ENCODE assay signal across 31 mouse cellular contexts in genomic region chr4:118861791-118862190, GRCm38 (mm10). TPM values are rescaled to one million over a fixed set of nuclear protein-coding genes. Genes with fewer than 3 reads are reported as not detected.
A peak's percentile ranks its signal among the peaks of the same experiment; 100 is the strongest.
DNase-seq lines count a peak whose midpoint lies in the region; ATAC-seq and TF ChIP-seq lines count a peak whose summit lies in the region.
"Had no signal": no experiment of that assay in that cellular context is flagged by ENCODE, and none has a peak within 500 bp of the region (broad histone marks: within the 10 kb centered on the region; RNA-seq: fewer than 3 reads in every experiment).

No protein-coding gene starts in this region.

- TF ChIP-seq EP300 in heart, postnatal 0 days (IDR thresholded peaks at IDR 0.05; ENCODE audit: low read depth) = no peak
- TF ChIP-seq EP300 in stomach, postnatal 0 days (optimal IDR thresholded peaks at IDR 0.05) = no peak

- no peak; the same call in 1 of the 2 replicates for ATAC-seq in heart, postnatal 0 days (ENCODE audit: insufficient read depth, low read depth)
- no peak for ATAC-seq in stomach, postnatal 0 days (ENCODE audit: low FRiP score, low TSS enrichment)
- ATAC-seq: forebrain, embryonic 13.5 days; forebrain, embryonic 16.5 days; hindbrain, postnatal 0 days; inflammation-experienced regulatory T-cells, adult 6 months; intestine, embryonic 16.5 days had no signal

- no peak for DNase-seq in gastrocnemius, adult 2 months
- DNase-seq in gastrocnemius, postnatal 25 days = no peak
- peak; percentile 17 for DNase-seq in heart, postnatal 0 days (ENCODE audit: low spot score)
- DNase-seq in heart, adult 8-10 months (ENCODE audit: low spot score) = no peak
- DNase-seq in retina, postnatal 1 day = peak; percentile 14
- DNase-seq in retina, embryonic 14.5 days (ENCODE audit: low spot score) = no peak
- DNase-seq in stomach, postnatal 0 days (ENCODE audit: low spot score) = no peak
- DNase-seq: adrenal gland, adult 8-10 months; adrenal gland, postnatal 25 days; B cell, adult 2 months; cerebellum, adult 18-20 months; cerebellum, adult 9-10 months; cerebellum, postnatal 14 days; gastrocnemius, postnatal 14 days; kidney, adult 18-20 months; kidney, adult 9 months had no signal

- 90% methylated on average over 1 of the region's 1 CpGs for WGBS in heart, postnatal 0 days
- WGBS in stomach, postnatal 0 days = 83% methylated on average over 1 of the region's 1 CpGs

- no peaks in the 10 kb centered on the region for H3K27me3 ChIP-seq in heart, postnatal 0 days (ENCODE audit: control insufficient read depth, insufficient read depth, low read length)
- H3K27me3 ChIP-seq in stomach, postnatal 0 days (ENCODE audit: control insufficient read depth, insufficient read depth, low read length) = no peaks in the 10 kb centered on the region
- H3K27me3 ChIP-seq: CH12.LX; forebrain, embryonic 13.5 days; heart, embryonic 15.5 days had no signal

- H3K36me3 ChIP-seq in heart, postnatal 0 days (replicated peaks; ENCODE audit: control insufficient read depth, insufficient read depth, low read length) = no peaks in the 10 kb centered on the region
- no peaks in the 10 kb centered on the region for H3K36me3 ChIP-seq in stomach, postnatal 0 days (ENCODE audit: control insufficient read depth, insufficient read depth, low read length)
- H3K36me3 ChIP-seq: forebrain, embryonic 10.5 days; G1E; heart, embryonic 15.5 days had no signal

- no peaks in the 10 kb centered on the region for H3K9me3 ChIP-seq in heart, postnatal 0 days (replicated peaks; ENCODE audit: control insufficient read depth, low read length)
- H3K9me3 ChIP-seq in stomach, postnatal 0 days (ENCODE audit: control insufficient read depth, low read length) = no peaks in the 10 kb centered on the region
- H3K9me3 ChIP-seq: forebrain, embryonic 10.5 days; G1E; heart, embryonic 15.5 days had no signal

- peaks cover 7% of the 10 kb centered on the region for H3K4me1 ChIP-seq in heart, postnatal 0 days (ENCODE audit: control insufficient read depth, insufficient read depth)
- H3K4me1 ChIP-seq in stomach, postnatal 0 days (replicated peaks; ENCODE audit: control insufficient read depth, insufficient read depth) = no peaks in the 10 kb centered on the region
- H3K4me1 ChIP-seq: forebrain, embryonic 10.5 days had no signal

- H3K4me3 ChIP-seq in gastrocnemius, adult 2 months = no peak overlapping the region
- H3K4me3 ChIP-seq in heart, postnatal 0 days (ENCODE audit: low read depth, low read length) = no peak overlapping the region
- H3K4me3 ChIP-seq in stomach, postnatal 0 days (ENCODE audit: low read depth, low read length) = no peak overlapping the region
- H3K4me3 ChIP-seq: forebrain, embryonic 10.5 days; forebrain, embryonic 13.5 days; heart, embryonic 15.5 days had no signal

- intact Hi-C loops in gastrocnemius, adult 2 months (cut with DNase I) = no loop called here

- TF ChIP-seq CTCF in gastrocnemius, adult 2 months (IDR thresholded peaks at IDR 0.05) = no peak
- TF ChIP-seq CTCF in heart, postnatal 0 days (IDR thresholded peaks at IDR 0.05; ENCODE audit: low read depth) = no peak
- TF ChIP-seq CTCF in stomach, postnatal 0 days (IDR thresholded peaks at IDR 0.05; ENCODE audit: low read depth) = no peak

- peak overlapping the region; percentile 66 for H3K27ac ChIP-seq in gastrocnemius, adult 2 months
- peak overlapping the region; percentile 1; the same call in 1 of the 2 replicates for H3K27ac ChIP-seq in heart, postnatal 0 days (ENCODE audit: low read depth)
- H3K27ac ChIP-seq in stomach, postnatal 0 days (replicated peaks) = no peak overlapping the region
- H3K27ac ChIP-seq: forebrain, embryonic 10.5 days; forebrain, embryonic 13.5 days; heart, embryonic 15.5 days; hindbrain, embryonic 14.5 days; hindbrain, postnatal 0 days had no signal

- H3K4me2 ChIP-seq in heart, postnatal 0 days (ENCODE audit: low read depth, low read length) = no peak overlapping the region
- H3K4me2 ChIP-seq in stomach, postnatal 0 days (replicated peaks; ENCODE audit: low read depth) = no peak overlapping the region
- H3K4me2 ChIP-seq: forebrain, embryonic 13.5 days; heart, embryonic 15.5 days; hindbrain, embryonic 14.5 days had no signal

- no peak overlapping the region for H3K9ac ChIP-seq in heart, postnatal 0 days (replicated peaks; ENCODE audit: low read depth, low read length)
- H3K9ac ChIP-seq in stomach, postnatal 0 days (ENCODE audit: low read length) = no peak overlapping the region
- H3K9ac ChIP-seq: forebrain, embryonic 13.5 days; heart, embryonic 15.5 days; hindbrain, embryonic 14.5 days had no signal

RNA-seq across cellular contexts. Expression of gene Olfr1331, which starts 2.7 kb away (rescaled TPM):
- total RNA-seq in gastrocnemius, adult 2 months (2021) = not detected
- not detected for total RNA-seq in gastrocnemius, postnatal 25 days (2021)
- not detected in 2 replicates for total RNA-seq in heart, postnatal 0 days (2014; rRNA removed; ENCODE audit: low replicate concordance)
- not detected in 2 replicates for polyA plus RNA-seq in heart, postnatal 0 days (2015; fragmentation: Nextera tagmentation; extraction: Ambion mirVana)
- total RNA-seq in heart, adult 8-10 months (2022) = not detected
- polyA plus RNA-seq in stomach, postnatal 0 days (2015; fragmentation: Nextera tagmentation; extraction: Ambion mirVana) = not detected in 2 replicates
- total RNA-seq: adrenal gland, adult 8-10 months; adrenal gland, postnatal 25 days; gastrocnemius, postnatal 14 days; heart, postnatal 36 days; hindbrain, postnatal 0 days had no signal
- polyA plus RNA-seq: embryonic facial prominence, embryonic 11.5 days; forebrain, embryonic 10.5 days; forebrain, embryonic 13.5 days; forebrain, embryonic 16.5 days; G1E; gonadal fat pad, adult 2 months; heart, embryonic 15.5 days; hindbrain, embryonic 11.5 days; hindbrain, embryonic 14.5 days; hindbrain, postnatal 0 days; inflammation-experienced regulatory T-cells, adult 6 months; intestine, embryonic 16.5 days had no signal

RNA-seq across cellular contexts. Expression of gene Olfr1333, which starts 25.7 kb away (rescaled TPM):
- total RNA-seq in gastrocnemius, adult 2 months (2021) = not detected
- total RNA-seq in gastrocnemius, postnatal 25 days (2021) = not detected
- not detected in 2 replicates for total RNA-seq in heart, postnatal 0 days (2014; rRNA removed; ENCODE audit: low replicate concordance)
- not detected in 2 replicates for polyA plus RNA-seq in heart, postnatal 0 days (2015; fragmentation: Nextera tagmentation; extraction: Ambion mirVana)
- total RNA-seq in heart, adult 8-10 months (2022) = not detected
- polyA plus RNA-seq in stomach, postnatal 0 days (2015; fragmentation: Nextera tagmentation; extraction: Ambion mirVana) = not detected in 2 replicates
- total RNA-seq: adrenal gland, adult 8-10 months; adrenal gland, postnatal 25 days; CH12.LX; gastrocnemius, postnatal 14 days; heart, postnatal 36 days; hindbrain, postnatal 0 days had no signal
- polyA plus RNA-seq: embryonic facial prominence, embryonic 11.5 days; embryonic facial prominence, embryonic 14.5 days; forebrain, embryonic 10.5 days; forebrain, embryonic 13.5 days; forebrain, embryonic 16.5 days; G1E; gonadal fat pad, adult 2 months; heart, embryonic 15.5 days; hindbrain, embryonic 11.5 days; hindbrain, embryonic 14.5 days; hindbrain, postnatal 0 days; inflammation-experienced regulatory T-cells, adult 6 months; intestine, embryonic 16.5 days had no signal

RNA-seq across cellular contexts. Expression of gene Olfr1330, which starts 26.6 kb away (rescaled TPM):
- total RNA-seq in gastrocnemius, adult 2 months (2021) = not detected
- not detected for total RNA-seq in gastrocnemius, postnatal 25 days (2021)
- not detected in 2 replicates for total RNA-seq in heart, postnatal 0 days (2014; rRNA removed; ENCODE audit: low replicate concordance)
- polyA plus RNA-seq in heart, postnatal 0 days (2015; fragmentation: Nextera tagmentation; extraction: Ambion mirVana) = 0.14 and 0.22 TPM in 2 replicates
- not detected for total RNA-seq in heart, adult 8-10 months (2022)
- 0.02 TPM in 1 of 2 replicates, not detected in the other for polyA plus RNA-seq in stomach, postnatal 0 days (2015; fragmentation: Nextera tagmentation; extraction: Ambion mirVana)
- total RNA-seq: adrenal gland, adult 8-10 months; adrenal gland, postnatal 25 days; gastrocnemius, postnatal 14 days; heart, postnatal 36 days; hindbrain, postnatal 0 days had no signal
- polyA plus RNA-seq: embryonic facial prominence, embryonic 11.5 days; forebrain, embryonic 10.5 days; forebrain, embryonic 16.5 days; G1E; gonadal fat pad, adult 2 months; hindbrain, embryonic 11.5 days; hindbrain, embryonic 14.5 days; hindbrain, postnatal 0 days had no signal

RNA-seq across cellular contexts. Expression of gene Olfr1335, which starts 52.0 kb away (rescaled TPM):
- not detected for total RNA-seq in gastrocnemius, adult 2 months (2021)
- not detected for total RNA-seq in gastrocnemius, postnatal 25 days (2021)
- total RNA-seq in heart, postnatal 0 days (2014; rRNA removed; ENCODE audit: low replicate concordance) = not detected in 2 replicates
- polyA plus RNA-seq in heart, postnatal 0 days (2015; fragmentation: Nextera tagmentation; extraction: Ambion mirVana) = not detected in 2 replicates
- total RNA-seq in heart, adult 8-10 months (2022) = not detected
- polyA plus RNA-seq in stomach, postnatal 0 days (2015; fragmentation: Nextera tagmentation; extraction: Ambion mirVana) = not detected in 2 replicates
- total RNA-seq: adrenal gland, adult 8-10 months; adrenal gland, postnatal 25 days; CH12.LX; gastrocnemius, postnatal 14 days; heart, postnatal 36 days; hindbrain, postnatal 0 days had no signal
- polyA plus RNA-seq: embryonic facial prominence, embryonic 11.5 days; embryonic facial prominence, embryonic 14.5 days; forebrain, embryonic 10.5 days; forebrain, embryonic 13.5 days; forebrain, embryonic 16.5 days; G1E; gonadal fat pad, adult 2 months; heart, embryonic 15.5 days; hindbrain, embryonic 11.5 days; hindbrain, embryonic 14.5 days; hindbrain, postnatal 0 days; inflammation-experienced regulatory T-cells, adult 6 months; intestine, embryonic 16.5 days had no signal

RNA-seq across cellular contexts. Expression of gene Olfr1329, which starts 55.5 kb away (rescaled TPM):
- not detected for total RNA-seq in gastrocnemius, adult 2 months (2021)
- total RNA-seq in gastrocnemius, postnatal 25 days (2021) = not detected
- not detected in 2 replicates for total RNA-seq in heart, postnatal 0 days (2014; rRNA removed; ENCODE audit: low replicate concordance)
- polyA plus RNA-seq in heart, postnatal 0 days (2015; fragmentation: Nextera tagmentation; extraction: Ambion mirVana) = not detected in 2 replicates
- not detected for total RNA-seq in heart, adult 8-10 months (2022)
- not detected in 2 replicates for polyA plus RNA-seq in stomach, postnatal 0 days (2015; fragmentation: Nextera tagmentation; extraction: Ambion mirVana)
- total RNA-seq: adrenal gland, adult 8-10 months; adrenal gland, postnatal 25 days; gastrocnemius, postnatal 14 days; heart, postnatal 36 days; hindbrain, postnatal 0 days had no signal
- polyA plus RNA-seq: embryonic facial prominence, embryonic 11.5 days; embryonic facial prominence, embryonic 14.5 days; forebrain, embryonic 10.5 days; forebrain, embryonic 13.5 days; forebrain, embryonic 16.5 days; G1E; gonadal fat pad, adult 2 months; heart, embryonic 15.5 days; hindbrain, embryonic 11.5 days; hindbrain, embryonic 14.5 days; hindbrain, postnatal 0 days; inflammation-experienced regulatory T-cells, adult 6 months; intestine, embryonic 16.5 days had no signal

Comparison
In these comparisons a context has a peak if more than half of its experiments do, and no peak if none do; other contexts are left out.
1. DNase-seq: peak in heart, postnatal 0 days (single experiment) and retina, postnatal 1 day (single experiment); none in gastrocnemius, adult 2 months (single experiment), gastrocnemius, postnatal 25 days (single experiment), heart, adult 8-10 months (single experiment), retina, embryonic 14.5 days (single experiment) and stomach, postnatal 0 days (single experiment).